Mouse (Mus musculus) small intestine, adult 2 months (tissue): Measurements from ENCODE around the gene 4931428F04Rik.

ENCODE experiments used
- CTCF ChIP-seq: fragments of 200-500 bp; IDR thresholded peaks from 2 replicates; pipeline ENCODE4 v1.5.1; 2012; ENCODE audit warnings: low read depth, mild to moderate bottlenecking, control low read depth, inconsistent platforms, low read length, moderate library complexity, mixed read lengths; ENCODE audit not compliant: insufficient replicate concordance, insufficient read length; ENCODE audit errors: extremely low read depth
- POLR2A ChIP-seq: fragments of 200-500 bp; IDR thresholded peaks from 2 replicates; pipeline ENCODE4 v1.6.1; 2012; ENCODE audit warnings: low read depth, mild to moderate bottlenecking, control low read depth, inconsistent platforms, low read length, moderate library complexity

GRCm38 (mm10) chr8:105275387-105275786 lies 14.3 kb downstream of the 4931428F04Rik start:
- TF ChIP-seq POLR2A (no peak), CTCF (no peak)
